Mouse (Mus musculus): ENCODE measurements at regions not wholly inside any gene's neighbourhood (a gene's known extent, or its start where the extent isn't known, plus 50 kb on each side); places are given as distances from the start of the nearest gene placed in this dataset.
"Not testable (repeated sequence)": the region's sequence is repeated elsewhere in the genome, so short reads cannot be mapped to it uniquely, and the experiment has no call there.

DNA sequence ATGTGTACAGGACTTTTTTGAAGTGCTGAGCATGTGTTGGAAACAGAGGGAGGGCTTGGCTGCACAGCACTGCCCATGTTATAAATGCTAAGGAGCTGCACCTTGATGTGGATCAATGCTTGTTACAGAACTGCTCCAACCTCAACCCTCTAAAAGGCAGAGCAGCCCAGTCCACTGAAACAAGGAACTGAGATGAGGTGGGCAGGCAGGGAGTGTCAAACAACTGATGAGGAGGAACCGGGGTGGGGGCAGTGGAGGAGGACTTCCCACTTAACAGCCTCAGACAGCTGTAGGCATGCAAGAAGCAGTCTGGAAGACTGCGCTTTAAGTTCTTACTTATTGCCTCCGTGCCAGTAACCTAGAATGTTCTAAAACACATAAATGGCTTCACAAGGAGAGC is 51.1 kb upstream of the AU015836 start:
- not testable (repeated sequence) for H3K27ac ChIP-seq (ENCODE audit: low read length); H3K36me3 ChIP-seq (ENCODE audit: control insufficient read depth, insufficient read depth, low read length); H3K4me1 ChIP-seq (ENCODE audit: control insufficient read depth, insufficient read depth, low read length); H3K9me3 ChIP-seq (ENCODE audit: control insufficient read depth, low read length); H3K9ac ChIP-seq (ENCODE audit: low read depth, low read length); ATAC-seq; H3K4me3 ChIP-seq (ENCODE audit: low read length); H3K4me2 ChIP-seq (ENCODE audit: low read depth, low read length); H3K27me3 ChIP-seq (replicated peaks; ENCODE audit: control insufficient read depth, insufficient read depth, low read length)
- WGBS: 79% methylated on average over 3 of the region's 3 CpGs
